Mouse (Mus musculus): ENCODE results near the gene Ifit3b.
A peak's percentile ranks its signal among the peaks of the same experiment; 100 is the strongest.
"Not testable (repeated sequence)": the region's sequence is repeated elsewhere in the genome, so short reads cannot be mapped to it uniquely, and the experiment has no call there.

The Ifit3b gene

DNA sequence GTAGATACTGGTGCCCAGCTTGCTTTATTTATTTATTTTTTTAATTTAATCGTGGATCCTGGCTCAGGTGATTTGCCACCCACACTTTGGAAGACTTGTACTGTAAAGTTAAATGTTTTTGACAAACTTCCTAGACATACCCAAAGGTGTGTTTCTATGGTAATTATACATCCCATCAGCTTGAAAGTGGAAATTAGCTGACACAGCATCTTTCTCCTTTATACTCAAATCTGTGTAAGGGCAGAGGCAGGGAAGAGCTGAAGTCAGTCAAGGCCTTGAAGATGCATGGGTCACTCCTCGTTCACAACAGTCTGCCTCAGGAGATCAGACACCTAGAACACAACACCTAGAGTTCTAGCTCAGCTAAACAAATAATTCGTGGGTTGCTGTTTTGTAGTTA lies 2.3 kb downstream of the Ifit3b start:
- DNase-seq (ENCODE audit: low read depth): not testable (repeated sequence)

DNA sequence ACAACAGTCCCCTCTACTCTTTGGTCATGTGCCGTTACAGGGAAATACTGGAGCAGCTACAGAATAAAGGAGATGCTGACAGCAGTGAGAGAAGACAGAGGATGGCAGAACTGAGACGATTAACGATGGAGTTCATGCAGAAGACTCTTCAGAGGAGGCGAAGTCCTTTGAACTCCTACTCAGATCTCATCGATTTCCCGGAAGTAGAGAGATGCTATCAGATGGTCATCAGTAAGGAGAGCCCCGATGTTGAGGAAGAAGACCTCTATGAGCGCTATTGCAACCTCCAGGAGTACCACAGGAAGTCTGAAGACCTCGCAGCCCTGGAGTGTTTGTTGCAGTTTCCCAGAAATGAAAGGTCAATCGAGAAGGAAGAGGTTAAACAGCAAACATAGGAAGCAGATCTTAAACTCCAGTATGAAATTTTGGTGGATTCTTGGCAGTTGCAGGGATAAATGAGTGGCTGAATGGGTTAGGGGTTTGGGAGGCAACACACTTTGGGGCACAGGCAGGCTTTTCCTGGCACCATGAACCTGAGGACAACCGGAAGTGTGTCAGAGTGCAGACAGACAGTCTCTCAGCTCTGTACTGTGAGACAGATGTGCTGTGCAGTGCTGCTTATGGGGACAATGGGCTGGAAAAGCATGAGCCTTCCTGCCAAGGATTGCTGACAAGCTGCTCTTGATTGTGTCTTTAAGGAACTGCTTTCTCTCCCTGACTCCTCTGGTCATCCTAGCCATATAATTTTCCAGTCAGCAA lies 4.7 kb downstream of the Ifit3b start:
- DNase-seq (ENCODE audit: low read depth): not testable (repeated sequence)

DNA sequence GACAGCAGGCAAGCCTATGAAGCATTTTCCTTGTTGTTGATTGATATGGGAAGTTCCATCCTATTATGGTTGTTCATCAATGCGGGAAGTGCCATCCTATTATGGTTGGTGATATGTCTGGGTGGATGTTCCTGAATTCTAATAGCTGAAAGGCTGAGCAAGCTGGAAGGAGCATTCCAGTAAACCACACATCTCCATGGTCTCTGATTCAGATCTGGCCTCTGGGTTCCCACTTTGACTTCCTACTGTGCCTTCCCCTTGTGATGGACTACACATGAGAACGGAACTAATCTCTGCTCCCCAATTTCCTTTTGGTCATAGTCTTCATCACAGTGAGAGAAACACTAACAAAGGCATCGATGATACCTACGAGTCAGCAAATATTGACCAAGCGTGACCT lies 13.1 kb downstream of the Ifit3b start:
- no peak for DNase-seq (ENCODE audit: low read depth)

DNA sequence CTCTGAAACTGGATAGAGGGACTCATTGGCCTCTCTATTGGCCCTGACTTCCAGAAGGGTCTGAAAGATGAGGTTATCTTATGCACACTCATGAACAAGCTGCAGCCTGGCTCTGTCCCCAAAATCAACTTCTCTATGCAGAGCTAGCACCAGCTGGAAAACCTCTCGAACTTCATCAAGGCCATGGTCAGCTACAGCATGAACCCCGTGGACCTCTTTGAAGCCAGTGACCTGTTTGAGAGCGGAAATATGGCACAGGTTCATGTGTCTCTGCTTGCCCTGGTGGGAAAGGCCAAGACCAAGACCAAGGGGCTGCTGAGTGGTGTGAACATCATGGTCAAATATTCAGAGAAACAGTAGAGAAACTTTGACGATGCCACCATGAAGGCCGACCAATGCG lies 16.0 kb downstream of the Ifit3b start:
- no peak for DNase-seq (ENCODE audit: low read depth)

DNA sequence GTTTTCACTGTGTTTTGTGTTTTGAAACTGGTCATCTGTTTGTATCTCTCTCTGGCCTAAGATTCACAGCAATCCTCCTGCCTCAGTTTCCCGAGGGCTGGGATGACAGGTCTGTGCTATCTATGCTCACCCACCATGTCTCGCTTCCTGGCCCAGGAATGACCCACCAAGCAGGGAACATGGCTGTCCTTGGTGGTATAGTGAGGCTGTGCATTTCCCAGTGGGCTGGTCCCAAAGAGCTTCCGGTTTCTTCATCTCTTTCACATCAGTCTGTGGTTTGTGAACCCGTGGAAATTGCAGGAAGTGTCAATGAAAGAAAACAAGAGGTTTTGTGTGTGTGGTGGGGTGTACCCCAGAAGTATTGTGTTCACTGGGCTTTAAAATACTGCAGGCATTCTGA lies 16.9 kb downstream of the Ifit3b start:
- no peak for DNase-seq (ENCODE audit: low read depth)

DNA sequence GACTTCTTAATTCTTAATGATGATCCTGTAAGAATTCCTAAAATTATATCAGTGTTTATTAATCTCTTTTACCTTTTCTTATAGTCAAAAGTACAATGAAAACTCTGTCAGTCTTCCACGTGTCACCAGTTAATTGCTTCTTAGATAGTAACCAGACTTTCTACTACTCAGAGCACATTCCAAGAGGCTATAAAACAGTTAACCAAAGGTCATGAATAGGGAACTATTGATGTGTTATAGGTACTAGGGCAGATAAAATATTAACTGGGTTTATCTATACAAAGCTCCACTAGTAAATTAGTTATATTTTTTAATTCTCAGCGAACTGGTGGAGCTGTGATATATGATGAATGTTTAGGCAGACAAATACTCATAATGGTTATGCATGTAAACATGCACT lies 19.7 kb downstream of the Ifit3b start:
- no peak for DNase-seq (ENCODE audit: low read depth)

DNA sequence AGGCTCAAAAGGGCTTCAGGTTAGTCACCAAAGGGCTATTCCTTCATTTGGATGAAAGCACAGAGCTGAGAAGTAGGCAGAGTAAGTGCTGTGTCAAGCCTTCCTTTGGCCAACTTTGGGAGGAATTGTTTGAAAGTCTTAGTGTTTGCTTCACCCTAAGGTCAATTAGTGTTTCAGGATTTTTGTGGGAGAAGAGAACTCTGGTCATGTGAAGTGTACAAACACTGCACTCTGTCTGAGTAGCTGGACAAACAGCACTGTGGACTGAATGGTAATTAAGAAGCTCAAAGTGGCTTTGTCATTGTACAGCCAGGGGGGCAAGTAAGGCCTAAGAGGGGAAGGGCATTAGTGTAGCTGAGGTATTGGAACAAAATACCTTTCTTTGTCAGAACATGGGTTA lies 23.7 kb downstream of the Ifit3b start:
- DNase-seq (ENCODE audit: low read depth): no peak

DNA sequence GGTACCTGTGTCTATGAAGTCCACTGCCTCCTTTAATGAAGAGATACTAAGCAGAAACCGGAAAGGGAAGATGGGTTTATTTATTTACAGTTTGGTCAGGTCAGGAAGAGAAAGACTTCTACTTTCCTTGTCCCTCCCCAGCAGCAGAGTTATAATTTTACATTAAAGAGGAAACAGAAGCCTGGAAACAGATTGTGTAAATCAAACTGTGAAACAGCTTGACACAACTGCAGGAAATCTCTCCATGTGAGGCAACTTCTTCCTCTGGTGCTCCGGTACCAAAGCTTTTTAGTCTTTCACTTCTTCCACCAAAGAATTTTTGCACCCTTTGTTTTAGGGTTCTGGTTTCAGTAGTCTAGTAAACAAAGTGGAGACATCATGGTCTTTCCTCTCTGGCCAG lies 25.7 kb downstream of the Ifit3b start:
- no peak for DNase-seq (ENCODE audit: low read depth)

DNA sequence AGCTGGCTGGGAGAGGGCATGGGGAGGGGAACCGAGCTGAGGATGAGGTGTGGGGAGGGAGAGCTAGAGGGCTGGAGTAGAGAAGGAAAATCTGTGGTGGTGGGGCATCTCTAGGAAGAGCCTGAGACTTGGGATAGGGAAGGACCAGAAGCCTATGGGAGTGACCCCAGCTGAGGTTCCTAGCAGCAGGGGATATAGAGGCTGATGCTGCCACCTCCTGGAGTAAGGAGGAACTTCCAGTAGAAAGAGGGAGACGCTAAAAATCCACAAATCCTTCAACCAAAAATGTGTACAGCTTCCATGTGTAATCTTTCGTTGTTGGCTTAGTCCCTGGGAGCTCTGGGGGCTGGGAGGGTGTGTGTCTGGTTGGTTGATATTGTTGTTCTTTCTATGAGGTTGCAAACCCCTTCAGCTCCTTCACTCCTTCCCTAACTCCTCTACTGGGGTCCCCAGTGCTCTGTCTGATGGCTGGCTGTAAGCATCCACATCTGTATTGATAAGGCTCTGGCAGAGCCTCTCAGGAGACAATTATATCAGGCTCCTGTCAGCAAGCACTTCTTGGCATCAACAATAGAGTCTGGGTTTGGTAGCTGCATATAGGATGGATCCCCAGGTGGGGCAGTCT lies 29.3 kb downstream of the Ifit3b start:
- peak; percentile 28 for DNase-seq (ENCODE audit: low read depth)

DNA sequence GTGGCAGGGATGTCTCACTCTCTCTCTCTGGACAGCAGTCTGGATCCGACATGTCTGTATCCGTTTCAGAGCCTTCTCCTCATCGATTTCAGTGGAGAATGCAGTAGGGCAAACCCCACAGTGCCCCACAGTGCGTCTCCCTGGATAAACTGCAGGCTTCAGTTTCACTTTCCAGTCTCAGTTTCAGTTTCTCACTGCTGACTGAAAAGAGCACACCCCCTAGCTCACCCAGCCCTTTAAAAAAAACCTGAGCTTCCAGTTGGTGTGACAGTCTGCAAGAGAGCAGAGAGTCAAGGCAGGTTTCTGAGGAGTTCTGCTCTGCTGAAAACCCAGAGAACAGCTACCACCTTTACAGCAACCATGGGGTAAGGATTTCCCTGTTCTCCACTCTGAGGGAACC lies 32.9 kb downstream of the Ifit3b start, which contains the start of the genes Ifit1bl2 and Ifit1:
TSS of gene Ifit1bl2 (minus strand) at position 121 of the 400 bp plus-strand sequence.
TSS of gene Ifit1 (plus strand) at position 249 of the 400 bp plus-strand sequence.
- DNase-seq (ENCODE audit: low read depth): no peak

DNA sequence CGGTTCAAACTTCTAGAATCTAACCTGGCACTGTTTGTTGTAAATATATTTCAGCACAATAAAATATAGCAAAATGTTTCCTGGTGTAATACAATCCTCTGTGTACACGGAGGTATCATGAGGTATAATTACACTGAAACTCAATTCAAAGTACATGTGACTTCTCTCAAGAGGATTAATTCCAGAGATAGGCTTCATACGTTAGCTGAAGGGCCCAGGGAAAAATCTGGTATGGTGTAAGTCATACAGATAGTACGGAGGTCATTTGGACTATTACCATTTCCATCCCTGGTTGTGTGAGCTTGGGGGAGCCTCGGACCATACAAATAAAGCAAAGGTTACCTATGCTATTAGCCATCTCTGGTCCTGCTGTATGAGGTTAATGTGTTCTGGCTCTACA lies 34.8 kb downstream of the Ifit3b start:
- no peak for DNase-seq (ENCODE audit: low read depth)

DNA sequence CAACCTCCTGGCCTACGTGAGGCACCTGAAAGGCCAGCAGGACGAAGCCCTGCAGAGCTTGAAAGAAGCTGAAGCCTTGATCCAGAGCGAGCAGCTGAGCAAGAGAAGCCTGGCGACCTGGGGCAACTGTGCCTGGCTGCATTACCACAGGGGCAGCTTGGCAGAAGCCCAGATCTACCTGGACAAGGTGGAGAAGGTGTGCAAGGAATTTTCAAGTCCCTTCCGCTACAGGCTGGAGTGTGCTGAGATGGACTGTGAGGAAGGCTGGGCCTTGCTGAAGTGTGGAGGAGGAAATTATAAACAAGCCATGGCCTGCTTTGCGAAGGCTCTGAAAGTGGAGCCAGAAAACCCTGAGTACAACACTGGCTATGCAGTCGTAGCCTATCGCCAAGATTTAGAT lies 39.9 kb downstream of the Ifit3b start:
- not testable (repeated sequence) for DNase-seq (ENCODE audit: low read depth)

DNA sequence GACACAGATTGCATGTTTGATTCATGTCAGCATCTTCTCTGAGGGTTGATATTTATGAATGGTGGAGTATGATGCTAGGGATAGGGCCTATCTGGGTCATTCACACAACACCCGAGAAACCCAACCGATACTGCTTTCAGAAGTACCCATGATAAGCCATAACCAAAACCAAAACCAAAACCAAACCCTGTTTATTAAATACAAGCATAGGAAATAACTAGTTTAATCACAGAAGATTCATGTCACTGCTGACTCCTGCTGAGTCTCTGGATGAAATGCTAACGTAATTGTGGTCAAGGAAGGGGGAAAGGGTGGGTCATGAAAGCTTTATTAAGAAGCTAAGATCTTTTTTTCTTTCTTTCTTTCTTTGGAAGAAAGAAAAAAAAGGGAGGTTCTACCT lies 42.5 kb downstream of the Ifit3b start:
- no peak for DNase-seq (ENCODE audit: low read depth)

DNA sequence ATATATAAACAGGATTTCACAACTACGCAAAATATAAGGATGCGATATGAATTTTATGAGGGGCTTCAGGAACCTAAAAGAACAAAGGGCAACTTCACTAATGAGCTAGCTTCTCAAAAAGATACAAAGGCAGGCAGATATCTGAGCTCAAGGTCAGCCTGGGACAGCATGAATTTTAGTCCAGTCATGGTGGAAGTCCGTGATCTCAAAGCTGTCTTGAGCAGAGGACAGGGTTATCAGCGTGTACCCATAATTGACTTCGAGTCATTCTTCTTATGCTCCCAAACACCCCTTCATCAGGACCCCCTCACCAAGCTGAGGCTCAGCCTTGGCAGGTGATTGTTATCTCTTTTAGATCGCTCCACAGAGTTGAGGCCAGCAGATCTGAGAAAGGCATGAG lies 43.2 kb downstream of the Ifit3b start:
- no peak for DNase-seq (ENCODE audit: low read depth)

DNA sequence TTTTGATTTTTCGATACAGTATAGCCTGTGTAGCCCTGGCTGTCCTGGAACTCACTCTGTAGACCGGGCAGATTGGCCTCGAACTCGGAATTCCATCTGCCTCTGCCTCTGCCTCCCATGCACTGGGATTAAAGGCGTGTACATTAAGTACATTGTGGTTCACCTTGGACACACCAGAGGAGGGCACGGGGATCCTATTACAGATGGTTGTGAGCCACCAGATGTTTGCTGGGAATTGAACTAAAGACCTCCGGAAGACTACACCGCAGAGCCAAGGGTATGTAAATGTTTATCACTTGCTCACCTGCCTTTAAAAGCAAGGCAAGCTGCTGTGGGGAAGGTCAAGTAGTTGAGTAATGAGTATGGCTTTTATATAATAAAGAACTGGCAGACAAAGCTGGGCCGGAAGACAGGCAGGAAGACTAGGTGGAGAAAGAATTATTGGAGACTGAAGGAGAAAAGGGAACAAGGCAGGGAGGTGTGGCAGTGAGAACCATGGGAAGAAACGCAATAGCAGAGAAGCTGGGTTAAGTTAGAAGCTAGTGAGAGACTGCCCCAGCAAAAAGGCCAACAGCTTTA lies 47.5 kb downstream of the Ifit3b start:
- no peak for DNase-seq (ENCODE audit: low read depth)

DNA sequence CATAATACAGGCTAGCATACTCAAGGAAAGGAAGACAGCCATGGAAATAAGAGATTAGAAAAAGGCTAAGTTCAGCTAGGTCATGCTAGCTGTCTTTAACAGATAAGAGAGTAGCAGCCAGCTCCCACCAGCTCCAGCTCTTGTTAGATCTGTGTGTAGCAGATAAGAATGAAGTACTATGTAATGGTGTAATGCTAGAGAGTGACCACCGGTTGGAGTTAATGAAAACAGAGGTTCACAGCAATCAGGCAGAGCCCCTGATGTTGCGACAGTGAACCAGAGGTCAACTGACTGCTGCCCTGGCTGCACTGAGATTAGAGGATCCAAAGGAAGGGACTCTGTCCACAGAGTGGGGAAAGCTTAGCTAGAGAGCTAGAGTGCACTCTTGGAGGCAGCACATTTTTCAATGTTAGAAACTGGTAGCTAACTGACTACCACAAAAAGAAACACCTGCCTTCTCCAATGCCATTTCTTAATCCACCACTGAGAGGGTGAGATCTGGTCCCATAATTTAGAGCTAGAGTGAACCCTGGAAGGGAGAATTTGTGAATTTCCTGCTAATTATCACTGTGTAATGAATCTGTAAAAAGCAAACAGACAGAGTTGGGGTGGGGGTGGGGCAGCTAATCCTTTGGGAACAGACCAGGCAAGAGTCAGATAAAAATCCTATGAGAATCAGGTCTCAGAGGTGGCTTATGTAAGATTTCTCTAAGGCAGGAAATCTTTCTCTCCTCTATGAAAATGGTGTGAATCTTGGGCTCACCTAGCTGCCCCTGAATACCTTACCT lies 48.9 kb downstream of the Ifit3b start:
- DNase-seq (ENCODE audit: low read depth): peak; percentile 12

DNA sequence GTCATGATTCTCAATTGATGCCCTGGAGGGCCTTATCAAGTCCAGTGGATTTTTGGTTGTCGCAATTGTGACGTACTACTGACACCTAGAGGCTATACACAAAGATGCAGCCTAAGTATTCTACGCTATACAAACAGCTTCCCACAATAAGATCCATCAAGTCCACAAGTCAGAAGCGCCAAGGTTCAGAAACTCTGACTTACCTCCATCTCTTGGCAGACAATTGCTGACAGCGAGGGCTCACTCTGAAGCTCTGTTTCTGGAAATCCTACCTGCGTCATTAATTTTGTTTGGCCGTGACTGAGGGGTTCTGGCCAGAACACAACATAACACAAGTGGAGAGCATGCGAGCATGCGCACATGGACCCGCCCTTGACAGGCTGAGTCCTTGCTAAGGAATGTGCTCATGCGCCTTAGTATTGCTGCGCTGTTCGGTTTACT lies 54.3 kb downstream of the Ifit3b start:
- peak; percentile 56 for DNase-seq (ENCODE audit: low read depth)

DNA sequence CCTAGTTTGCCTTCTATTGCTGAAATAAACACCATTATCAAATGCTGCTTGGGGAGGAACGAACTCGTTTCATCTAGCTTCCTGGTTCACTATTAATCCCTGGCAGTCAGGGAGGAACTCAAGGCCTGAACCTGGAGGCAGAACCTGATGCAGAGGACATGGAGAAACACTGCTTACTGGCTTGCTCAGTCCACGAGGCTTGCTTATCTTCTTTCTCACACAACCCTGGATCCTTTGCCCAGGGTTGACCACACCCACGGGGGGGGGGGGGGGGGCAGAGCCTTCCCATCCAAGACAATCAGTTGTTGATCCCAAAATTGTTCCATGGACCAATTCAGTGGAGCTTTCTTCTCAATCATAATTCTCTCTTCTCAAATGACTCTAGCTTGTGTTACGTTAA lies 55.0 kb downstream of the Ifit3b start:
- no peak for DNase-seq (ENCODE audit: low read depth)
